Mouse (Mus musculus): ENCODE results near the gene Adrm1. TPM values are rescaled to one million over a fixed set of nuclear protein-coding genes. Genes with fewer than 3 reads are reported as not detected.

The Adrm1 gene
- polyA plus RNA-seq, 1 experiment from 2014 or later = 159 TPM

GRCm38 (mm10) chr2:180196610-180197322 is 25.5 kb downstream of the Adrm1 start:
- H3K27me3 ChIP-seq (replicated peaks; ENCODE audit: control insufficient read depth, insufficient read depth, low read length) = no peaks in the 10 kb centered on the region
- DNase-seq (ENCODE audit: low spot score) (no peak), ATAC-seq (replicated peaks; ENCODE audit: low FRiP score, low TSS enrichment, low read depth) (no peak)
- no peak overlapping the region for H3K27ac ChIP-seq (ENCODE audit: low read depth)
- no peak overlapping the region for H3K9ac ChIP-seq (ENCODE audit: low read length)
- no peak overlapping the region for H3K4me2 ChIP-seq (ENCODE audit: low read length)
- H3K4me3 ChIP-seq (ENCODE audit: low read depth, low read length) = no peak overlapping the region
- H3K4me1 ChIP-seq (replicated peaks; ENCODE audit: control insufficient read depth, insufficient read depth, low read length) = 0 out of 2 replicates have a peak, but pooled peaks cover 5% of the 10 kb centered on the region
- 82% methylated on average over 12 of the region's 12 CpGs for WGBS
- peaks cover 44% of the 10 kb centered on the region for H3K36me3 ChIP-seq (ENCODE audit: control insufficient read depth, insufficient read depth, low read length)
- no peaks in the 10 kb centered on the region for H3K9me3 ChIP-seq (ENCODE audit: control insufficient read depth, low read length)

- Histone ChIP-seq H3K36me3 (ENCODE audit: control insufficient read depth, insufficient read depth, low read length) (peaks cover 42% of the 10 kb centered on the region), H3K9me3 (ENCODE audit: control insufficient read depth, low read length) (no peaks in the 10 kb centered on the region), H3K27ac (ENCODE audit: low read depth) (no peak overlapping the region), H3K4me1 (replicated peaks; ENCODE audit: control insufficient read depth, insufficient read depth, low read length) (0 out of 2 replicates have a peak, but pooled peaks cover 5% of the 10 kb centered on the region), H3K27me3 (replicated peaks; ENCODE audit: control insufficient read depth, insufficient read depth, low read length) (no peaks in the 10 kb centered on the region), H3K4me3 (ENCODE audit: low read depth, low read length) (no peak overlapping the region), H3K4me2 (ENCODE audit: low read length) (no peak overlapping the region), H3K9ac (ENCODE audit: low read length) (no peak overlapping the region)
- DNase-seq (ENCODE audit: low spot score) (no peak), ATAC-seq (replicated peaks; ENCODE audit: low FRiP score, low TSS enrichment, low read depth) (no peak)
- 90% methylated on average over 10 of the region's 10 CpGs for WGBS
Observed at GRCm38 (mm10) chr2:180197323-180198037, 26.2 kb downstream of the Adrm1 start.

GRCm38 (mm10) chr2:180198782-180199181 is 27.5 kb downstream of the Adrm1 start:
- Histone ChIP-seq H3K4me3 (ENCODE audit: low read depth, low read length) (no peak overlapping the region), H3K27ac (ENCODE audit: low read depth) (no peak overlapping the region), H3K4me2 (ENCODE audit: low read length) (no peak overlapping the region), H3K4me1 (replicated peaks; ENCODE audit: control insufficient read depth, insufficient read depth, low read length) (0 out of 2 replicates have a peak, but pooled peaks cover 5% of the 10 kb centered on the region), H3K27me3 (replicated peaks; ENCODE audit: control insufficient read depth, insufficient read depth, low read length) (no peaks in the 10 kb centered on the region), H3K9ac (ENCODE audit: low read length) (no peak overlapping the region), H3K36me3 (ENCODE audit: control insufficient read depth, insufficient read depth, low read length) (peaks cover 32% of the 10 kb centered on the region; the same call in 1 of the 2 replicates), H3K9me3 (ENCODE audit: control insufficient read depth, low read length) (no peaks in the 10 kb centered on the region)
- 95% methylated on average over 10 of the region's 10 CpGs for WGBS
- DNase-seq (ENCODE audit: low spot score) = no peak
- ATAC-seq (replicated peaks; ENCODE audit: low FRiP score, low TSS enrichment, low read depth) = no peak

- Histone ChIP-seq H3K27me3 (replicated peaks; ENCODE audit: control insufficient read depth, insufficient read depth, low read length) (no peaks in the 10 kb centered on the region), H3K4me1 (replicated peaks; ENCODE audit: control insufficient read depth, insufficient read depth, low read length) (0 out of 2 replicates have a peak, but pooled peaks cover 5% of the 10 kb centered on the region), H3K36me3 (ENCODE audit: control insufficient read depth, insufficient read depth, low read length) (peaks cover 25% of the 10 kb centered on the region; the same call in 1 of the 2 replicates), H3K9ac (ENCODE audit: low read length) (no peak overlapping the region), H3K27ac (ENCODE audit: low read depth) (0 out of 2 replicates have a peak overlapping the region, but pooled peaks have one; percentile 4), H3K9me3 (ENCODE audit: control insufficient read depth, low read length) (no peaks in the 10 kb centered on the region), H3K4me2 (ENCODE audit: low read length) (no peak overlapping the region), H3K4me3 (ENCODE audit: low read depth, low read length) (no peak overlapping the region)
- WGBS = 53% methylated on average over 11 of the region's 11 CpGs
- DNase-seq (ENCODE audit: low spot score) (no peak), ATAC-seq (replicated peaks; ENCODE audit: low FRiP score, low TSS enrichment, low read depth) (no peak)
Observed at GRCm38 (mm10) chr2:180200681-180201080, 29.4 kb downstream of the Adrm1 start.

GRCm38 (mm10) chr2:180201303-180201702 is 30.0 kb downstream of the Adrm1 start:
- Histone ChIP-seq H3K9me3 (ENCODE audit: control insufficient read depth, low read length) (no peaks in the 10 kb centered on the region), H3K27ac (ENCODE audit: low read depth) (0 out of 2 replicates have a peak overlapping the region, but pooled peaks have one; percentile 4), H3K4me1 (replicated peaks; ENCODE audit: control insufficient read depth, insufficient read depth, low read length) (0 out of 2 replicates have a peak, but pooled peaks cover 5% of the 10 kb centered on the region), H3K9ac (ENCODE audit: low read length) (no peak overlapping the region), H3K27me3 (replicated peaks; ENCODE audit: control insufficient read depth, insufficient read depth, low read length) (no peaks in the 10 kb centered on the region), H3K4me3 (ENCODE audit: low read depth, low read length) (no peak overlapping the region), H3K4me2 (ENCODE audit: low read length) (no peak overlapping the region), H3K36me3 (ENCODE audit: control insufficient read depth, insufficient read depth, low read length) (peaks cover 22% of the 10 kb centered on the region; the same call in 1 of the 2 replicates)
- no peak for DNase-seq (ENCODE audit: low spot score)
- ATAC-seq (replicated peaks; ENCODE audit: low FRiP score, low TSS enrichment, low read depth) = no peak
- 75% methylated on average over 9 of the region's 9 CpGs for WGBS

- Histone ChIP-seq H3K4me2 (ENCODE audit: low read length) (no peak overlapping the region), H3K27ac (ENCODE audit: low read depth) (no peak overlapping the region), H3K9ac (ENCODE audit: low read length) (no peak overlapping the region), H3K27me3 (replicated peaks; ENCODE audit: control insufficient read depth, insufficient read depth, low read length) (no peaks in the 10 kb centered on the region), H3K4me3 (ENCODE audit: low read depth, low read length) (no peak overlapping the region), H3K9me3 (ENCODE audit: control insufficient read depth, low read length) (no peaks in the 10 kb centered on the region), H3K4me1 (replicated peaks; ENCODE audit: control insufficient read depth, insufficient read depth, low read length) (0 out of 2 replicates have a peak, but pooled peaks cover 5% of the 10 kb centered on the region), H3K36me3 (ENCODE audit: control insufficient read depth, insufficient read depth, low read length) (peaks cover 19% of the 10 kb centered on the region; the same call in 1 of the 2 replicates)
- no peak for ATAC-seq (replicated peaks; ENCODE audit: low FRiP score, low TSS enrichment, low read depth)
- DNase-seq (ENCODE audit: low spot score) = no peak
- WGBS = 91% methylated on average over 14 of the region's 14 CpGs
Observed at GRCm38 (mm10) chr2:180202263-180202662, 31.0 kb downstream of the Adrm1 start.

GRCm38 (mm10) chr2:180202805-180203204 is 31.5 kb downstream of the Adrm1 start:
- WGBS = 73% methylated on average over 10 of the region's 10 CpGs
- Histone ChIP-seq H3K4me3 (ENCODE audit: low read depth, low read length) (no peak overlapping the region), H3K9ac (ENCODE audit: low read length) (no peak overlapping the region), H3K27me3 (replicated peaks; ENCODE audit: control insufficient read depth, insufficient read depth, low read length) (no peaks in the 10 kb centered on the region), H3K4me2 (ENCODE audit: low read length) (no peak overlapping the region), H3K27ac (ENCODE audit: low read depth) (no peak overlapping the region), H3K4me1 (replicated peaks; ENCODE audit: control insufficient read depth, insufficient read depth, low read length) (0 out of 2 replicates have a peak, but pooled peaks cover 5% of the 10 kb centered on the region), H3K36me3 (ENCODE audit: control insufficient read depth, insufficient read depth, low read length) (peaks cover 16% of the 10 kb centered on the region; the same call in 1 of the 2 replicates), H3K9me3 (ENCODE audit: control insufficient read depth, low read length) (no peaks in the 10 kb centered on the region)
- ATAC-seq (replicated peaks; ENCODE audit: low FRiP score, low TSS enrichment, low read depth) = no peak
- DNase-seq (ENCODE audit: low spot score) = no peak

GRCm38 (mm10) chr2:180204501-180204900 is 33.2 kb downstream of the Adrm1 start:
- ATAC-seq (replicated peaks; ENCODE audit: low FRiP score, low TSS enrichment, low read depth) (no peak), DNase-seq (ENCODE audit: low spot score) (no peak)
- Histone ChIP-seq H3K4me3 (ENCODE audit: low read depth, low read length) (no peak overlapping the region), H3K27me3 (replicated peaks; ENCODE audit: control insufficient read depth, insufficient read depth, low read length) (no peaks in the 10 kb centered on the region), H3K36me3 (ENCODE audit: control insufficient read depth, insufficient read depth, low read length) (peaks cover 12% of the 10 kb centered on the region; the same call in 1 of the 2 replicates), H3K4me2 (ENCODE audit: low read length) (no peak overlapping the region), H3K9ac (ENCODE audit: low read length) (no peak overlapping the region), H3K27ac (ENCODE audit: low read depth) (no peak overlapping the region), H3K4me1 (replicated peaks; ENCODE audit: control insufficient read depth, insufficient read depth, low read length) (0 out of 2 replicates have a peak, but pooled peaks cover 5% of the 10 kb centered on the region), H3K9me3 (ENCODE audit: control insufficient read depth, low read length) (no peaks in the 10 kb centered on the region)
- WGBS = 89% methylated on average over 9 of the region's 9 CpGs
